Comparison of ENCODE assay signal across 14 mouse cellular contexts in the genomic region with DNA sequence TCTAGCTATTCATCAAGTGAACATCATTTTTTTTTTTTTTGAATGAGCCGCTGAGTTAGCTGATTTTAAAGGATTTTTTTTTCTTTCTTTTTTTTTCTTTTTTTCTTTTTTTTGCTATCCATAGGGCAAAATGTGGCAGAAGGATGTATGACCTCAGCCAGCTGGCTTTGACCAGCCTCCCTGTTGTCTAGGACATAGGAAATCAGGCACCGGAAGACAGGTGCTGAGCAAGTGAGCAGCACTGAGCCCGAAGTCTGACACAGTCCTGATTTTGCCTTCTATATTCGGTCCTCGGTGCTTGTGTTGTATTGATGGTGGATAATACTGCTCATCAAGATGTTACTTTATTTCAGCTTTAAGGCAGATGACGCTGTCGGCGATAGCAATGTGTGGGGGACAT.
DNase-seq lines count a peak whose midpoint lies in the region; TF ChIP-seq lines count a peak whose summit lies in the region.
"Had no signal": no experiment of that assay in that cellular context is flagged by ENCODE, and none has a peak within 500 bp of the region (broad histone marks: within the 10 kb centered on the region; RNA-seq: fewer than 3 reads in every experiment).

No protein-coding gene starts in this region.

- H3K4me3 ChIP-seq in layer of hippocampus, adult 2 months = no peak overlapping the region
- H3K4me3 ChIP-seq: embryonic facial prominence, embryonic 10.5 days; heart, embryonic 13.5 days had no signal

- DNase-seq in layer of hippocampus, adult 2 months (ENCODE audit: low spot score in 2 of 2) = no peak
- no peak for DNase-seq in layer of hippocampus, adult 9-10 months (ENCODE audit: low spot score)
- DNase-seq in cerebellum, adult 18-20 months = peak; percentile 56 to 73
- peak; percentile 73 for DNase-seq in cerebellum, adult 9-11 months
- peak; percentile 51 to 64 for DNase-seq in cerebellum, postnatal 36 days
- no peak for DNase-seq in left cerebral cortex, postnatal 36 days (ENCODE audit: low spot score in 2 of 2)
- DNase-seq in spleen, postnatal 4 days (ENCODE audit: low spot score in 2 of 2) = no peak
- DNase-seq in adrenal gland, postnatal 36 days = no peak
- DNase-seq: adrenal gland, postnatal 10 days; gastrocnemius, postnatal 36 days; heart, adult 11 months; heart, postnatal 36 days had no signal

- no peak for TF ChIP-seq CTCF in layer of hippocampus, adult 2 months (conservative IDR thresholded peaks at IDR 0.05)

- intact Hi-C loops in left cerebral cortex, postnatal 36 days (cut with DNase I) = no loop called here

- peak overlapping the region; percentile 80 for H3K27ac ChIP-seq in layer of hippocampus, adult 2 months
- H3K27ac ChIP-seq: embryonic facial prominence, embryonic 10.5 days; heart, embryonic 13.5 days had no signal

Comparison
In these comparisons a context has a peak if more than half of its experiments do, and no peak if none do; other contexts are left out.
1. DNase-seq: peak in cerebellum, adult 18-20 months (2 of 2), cerebellum, adult 9-11 months (single experiment) and cerebellum, postnatal 36 days (2 of 2); none in layer of hippocampus, adult 2 months (0 of 2), layer of hippocampus, adult 9-10 months (single experiment), left cerebral cortex, postnatal 36 days (0 of 2), spleen, postnatal 4 days (0 of 2) and adrenal gland, postnatal 36 days (0 of 2).